Mouse (Mus musculus): ENCODE data around the gene Luc7l3.

DNA sequence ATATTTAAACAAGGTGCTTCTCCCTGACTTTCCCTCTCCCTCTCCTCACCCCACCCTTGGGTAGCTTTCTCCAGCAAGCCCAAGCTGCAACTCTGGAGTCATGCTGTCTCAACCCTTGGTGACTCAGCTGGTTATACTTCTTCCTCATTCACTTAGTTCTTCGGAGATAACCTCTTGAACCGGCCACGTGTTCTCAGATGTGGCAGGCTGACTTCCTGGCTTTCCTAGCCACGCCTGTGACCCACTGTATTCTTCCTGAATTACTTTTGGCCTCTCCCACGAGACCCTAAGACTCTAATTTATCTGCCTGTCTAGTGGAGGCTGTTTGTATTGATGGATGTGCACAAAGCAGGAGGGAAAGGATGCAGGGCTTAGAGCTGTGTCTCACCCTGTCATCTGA lies 49.0 kb upstream of the Luc7l3 start:
- peak; percentile 68 to 74 for TF ChIP-seq EP300 (IDR thresholded peaks at IDR 0.05; ENCODE audit: low read depth in 1 of 2, low read length in 2 of 2)
- TF ChIP-seq SMC3 (IDR thresholded peaks at IDR 0.05; ENCODE audit: low read depth, low read length), result no peak; the same call in 1 of the 2 replicates
- peak in 1 of 2 experiments; percentile 63; a peak in 2 of 4 replicates for TF ChIP-seq POLR2A (IDR thresholded peaks at IDR 0.05; ENCODE audit: control insufficient read depth in 1 of 2, insufficient read depth in 1 of 2, low read depth in 1 of 2, low read length in 2 of 2, poor library complexity in 1 of 2)

Data from MEL (cell line).